Mouse (Mus musculus) heart, adult 18-20 months (tissue): Measurements from ENCODE around the gene R3hdm2. TPM values are rescaled to one million over a fixed set of nuclear protein-coding genes. Genes with fewer than 3 reads are reported as not detected.

Experiments used
- DNase-seq, 2 experiments: peaks; one replicate each; pipeline ENCODE4 v3.0.0; 2021 to 2022; ENCODE audit warnings: mixed read lengths in 1 of 2
- total RNA-seq, 2 experiments: library from RNA; stranded (reverse); gene quantifications; 2 replicates each; pipeline ENCODE4 v1.2.3; 2021

R3hdm2 gene
- total RNA-seq, 2 experiments from 2014 or later, result 146 to 169 TPM

DNA sequence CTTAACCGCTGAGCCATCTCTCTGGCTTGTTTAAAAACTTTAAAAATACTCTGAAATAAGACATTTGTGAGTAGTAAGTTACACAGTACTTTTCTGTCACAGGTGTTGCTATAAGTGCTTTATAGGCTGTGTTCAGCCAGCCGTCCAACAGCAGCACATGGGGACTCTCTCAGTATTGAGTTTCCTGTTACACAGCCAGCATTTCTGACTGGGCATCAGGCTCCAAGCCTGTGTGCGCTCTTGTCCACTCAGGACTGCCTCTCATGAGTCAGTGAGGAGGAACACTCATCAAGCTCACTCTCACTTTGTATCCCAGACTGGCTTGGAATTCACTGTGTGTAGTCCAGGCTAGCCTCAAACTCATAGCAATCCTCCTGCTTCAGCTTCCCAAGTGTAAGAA is 116.0 kb downstream of the R3hdm2 start:
- no peak for DNase-seq

DNA sequence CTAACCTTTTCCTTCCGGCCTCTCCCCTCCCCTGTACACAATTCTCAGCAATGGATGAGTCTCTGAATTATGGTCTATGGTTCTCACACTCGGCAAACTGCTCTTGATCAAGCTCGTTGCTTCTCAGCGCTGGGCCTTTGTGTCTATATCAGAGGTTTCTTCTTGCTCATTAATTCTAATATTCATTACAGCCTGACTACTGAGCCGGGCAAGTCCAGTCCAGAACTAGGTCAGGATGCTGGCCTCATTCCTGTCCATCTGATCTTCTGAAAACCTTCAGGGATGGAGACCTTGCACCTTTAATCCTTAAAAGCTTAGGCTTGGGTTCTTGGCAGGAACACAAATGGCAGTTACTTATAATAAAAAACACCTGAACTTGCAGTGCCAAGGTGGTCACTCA is 119.4 kb downstream of the R3hdm2 start:
- no peak for DNase-seq

DNA sequence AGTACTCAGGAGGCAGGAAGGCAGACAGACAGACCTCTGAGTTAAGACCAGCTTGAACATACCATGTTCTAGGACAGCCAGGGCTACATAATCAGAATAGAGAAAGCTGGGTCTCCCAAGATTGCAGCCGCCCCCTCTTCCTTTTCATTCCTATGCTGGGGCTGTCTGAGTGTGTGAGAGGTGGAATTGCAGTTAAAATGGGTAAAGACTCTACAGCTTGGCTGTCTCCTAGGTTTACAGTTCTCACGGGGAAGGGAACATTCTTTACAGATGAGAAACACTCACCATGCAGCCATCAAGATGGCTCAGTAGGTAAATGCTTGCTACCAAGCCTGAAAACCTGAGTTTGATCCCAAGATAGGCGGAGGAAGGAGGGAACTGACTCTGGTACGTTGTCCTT is 119.9 kb downstream of the R3hdm2 start:
- DNase-seq, result no peak

DNA sequence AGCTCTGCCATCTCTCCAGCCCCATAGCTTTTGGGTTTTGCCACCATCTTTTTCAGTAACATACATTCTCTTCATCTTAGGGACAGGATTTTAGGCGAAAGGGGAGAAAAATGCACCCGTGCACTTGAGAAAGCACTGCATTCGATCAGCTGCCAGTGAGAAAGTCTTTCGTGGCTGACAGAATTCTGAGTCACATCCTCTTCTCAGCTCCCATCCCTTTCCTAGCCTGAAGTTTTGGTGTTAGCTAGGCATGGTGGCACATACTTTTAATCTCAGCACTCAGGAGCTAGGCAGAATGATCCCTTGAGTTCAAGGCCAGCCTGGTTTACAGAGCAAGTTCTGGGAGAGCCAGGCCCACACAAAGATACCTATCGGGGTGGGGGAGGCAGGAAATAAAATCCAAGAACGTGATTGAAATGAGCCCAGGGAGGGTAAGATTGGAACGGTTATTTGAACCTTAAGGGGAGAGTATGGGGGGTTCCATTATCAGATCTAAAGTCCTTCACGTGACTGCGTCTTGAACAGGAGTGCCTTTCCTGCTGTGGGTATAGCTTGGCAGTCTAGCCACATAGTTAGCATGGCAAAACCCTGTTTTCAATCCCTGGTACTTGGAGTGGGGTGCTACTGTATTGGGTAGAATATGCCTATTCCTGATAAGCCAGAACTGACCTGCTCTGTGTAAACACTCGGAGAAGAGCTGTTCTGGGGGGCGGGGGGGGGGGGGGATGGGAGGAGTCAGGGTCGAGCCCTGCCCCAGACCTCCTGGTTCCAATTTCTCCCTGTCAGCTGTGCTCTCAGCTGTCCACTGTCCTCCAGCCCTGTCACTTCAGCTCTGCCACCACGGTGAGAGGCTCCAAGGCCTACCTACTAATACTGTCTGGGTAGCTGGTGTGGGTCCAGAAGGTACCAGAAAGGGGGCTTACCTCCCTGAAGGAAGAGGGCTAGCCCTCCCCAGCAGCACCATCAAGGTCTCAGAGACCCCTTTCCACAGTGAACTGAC is 121.1 kb downstream of the R3hdm2 start, which contains the start of gene Stac3:
Gene Stac3 (plus strand): TSS at position 793 of the 1,000 bp plus-strand sequence.
- DNase-seq, result no peak

DNA sequence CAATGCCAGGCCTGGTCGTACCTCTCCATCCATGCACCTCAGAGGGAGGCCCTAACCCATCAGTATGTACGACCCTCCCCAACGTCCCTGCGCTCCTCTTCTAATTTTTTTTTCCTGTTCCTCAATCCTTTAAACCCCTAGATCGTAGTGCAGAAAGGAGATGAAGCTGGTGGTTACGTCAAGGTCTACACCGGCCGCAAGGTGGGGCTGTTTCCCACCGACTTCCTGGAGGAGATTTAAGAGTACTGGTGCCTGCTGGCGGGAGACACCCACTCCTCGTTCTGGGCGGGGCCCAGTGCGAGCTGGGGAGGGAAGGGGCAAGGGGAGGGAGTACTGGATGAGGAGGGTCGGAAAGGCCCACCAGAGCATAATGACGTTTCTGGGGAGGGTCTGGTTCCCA is 128.1 kb downstream of the R3hdm2 start:
- DNase-seq, result peak; percentile 47 to 69

DNA sequence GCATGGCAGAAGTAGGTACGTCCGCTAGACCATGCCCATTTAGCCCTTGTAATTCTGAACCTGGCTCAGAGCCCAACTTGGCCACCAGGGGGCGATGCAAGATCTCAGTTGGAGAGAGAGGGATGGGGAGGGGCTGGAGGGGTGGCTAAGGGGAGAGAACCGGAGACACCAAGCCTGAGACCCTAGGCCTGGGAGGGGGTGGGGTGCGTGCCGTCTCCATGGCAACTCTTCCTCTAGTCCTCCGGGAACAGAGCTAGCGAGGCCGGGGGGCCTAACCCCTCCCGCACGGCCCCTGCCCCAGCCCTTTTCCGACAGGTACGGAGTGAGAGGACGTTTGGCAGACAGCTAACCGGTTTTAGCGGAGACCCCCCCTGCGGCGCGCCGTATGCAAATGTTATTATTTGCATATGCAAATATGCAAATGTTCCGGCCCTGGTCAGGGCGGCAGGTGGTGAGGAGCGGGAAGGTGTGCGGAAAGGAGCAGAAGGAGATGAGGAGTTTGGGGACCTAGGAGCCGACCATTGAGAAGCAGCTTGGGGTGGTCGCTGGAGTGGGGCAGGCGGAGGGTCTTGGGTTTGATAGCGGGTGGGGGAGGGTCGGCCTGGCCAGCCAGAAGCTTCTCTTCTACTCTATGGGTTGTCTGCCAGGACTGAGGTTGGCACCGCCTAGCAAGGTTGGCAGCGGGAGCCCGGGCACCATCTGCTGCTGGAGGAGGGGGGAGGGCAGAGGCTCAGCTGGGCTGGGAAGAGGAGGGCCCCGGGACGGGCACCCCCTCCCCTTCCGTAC is 129.1 kb downstream of the R3hdm2 start:
- DNase-seq, result peak; percentile 76 to 90

DNA sequence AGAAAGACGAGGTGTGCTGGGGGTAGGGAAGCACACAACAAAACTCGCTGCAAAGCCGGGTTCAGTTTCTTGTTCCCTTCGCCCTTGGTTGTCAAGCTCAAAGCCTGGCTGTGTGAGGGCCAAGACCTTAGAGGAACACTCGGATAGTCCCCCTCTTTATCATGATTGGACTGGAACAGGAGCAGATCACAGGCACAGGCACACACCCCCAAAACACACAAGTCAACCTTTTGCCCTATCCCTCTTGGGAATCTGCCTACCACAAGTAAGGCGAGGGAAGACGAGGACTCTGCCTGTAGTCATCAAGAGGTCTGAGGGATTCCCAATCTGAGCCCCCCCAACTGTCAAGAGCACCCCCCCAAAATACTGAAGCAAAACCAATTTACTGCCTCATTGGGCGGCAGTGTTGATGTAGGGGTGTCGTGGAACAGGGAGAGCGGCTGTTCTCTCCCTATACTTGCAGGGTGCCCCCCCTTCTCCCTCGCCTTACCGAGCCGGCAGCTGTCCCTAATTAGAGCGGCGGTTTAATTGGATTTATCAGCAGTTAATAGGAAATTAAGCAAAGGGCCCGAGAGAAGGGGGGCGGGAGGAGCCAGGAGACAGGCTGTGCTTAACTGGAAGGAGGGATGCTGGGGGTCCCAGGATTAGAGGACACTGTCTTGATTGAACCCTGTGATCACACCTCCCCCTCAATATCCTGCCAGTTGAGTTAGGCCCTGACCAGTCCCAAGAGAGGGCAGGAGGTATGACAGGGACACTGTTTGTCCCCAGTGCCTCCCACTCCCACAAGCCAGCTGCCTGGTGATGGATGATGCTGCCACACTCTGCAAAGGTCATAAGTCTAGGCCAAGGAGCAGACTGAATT is 129.9 kb downstream of the R3hdm2 start:
- DNase-seq, result no peak

DNA sequence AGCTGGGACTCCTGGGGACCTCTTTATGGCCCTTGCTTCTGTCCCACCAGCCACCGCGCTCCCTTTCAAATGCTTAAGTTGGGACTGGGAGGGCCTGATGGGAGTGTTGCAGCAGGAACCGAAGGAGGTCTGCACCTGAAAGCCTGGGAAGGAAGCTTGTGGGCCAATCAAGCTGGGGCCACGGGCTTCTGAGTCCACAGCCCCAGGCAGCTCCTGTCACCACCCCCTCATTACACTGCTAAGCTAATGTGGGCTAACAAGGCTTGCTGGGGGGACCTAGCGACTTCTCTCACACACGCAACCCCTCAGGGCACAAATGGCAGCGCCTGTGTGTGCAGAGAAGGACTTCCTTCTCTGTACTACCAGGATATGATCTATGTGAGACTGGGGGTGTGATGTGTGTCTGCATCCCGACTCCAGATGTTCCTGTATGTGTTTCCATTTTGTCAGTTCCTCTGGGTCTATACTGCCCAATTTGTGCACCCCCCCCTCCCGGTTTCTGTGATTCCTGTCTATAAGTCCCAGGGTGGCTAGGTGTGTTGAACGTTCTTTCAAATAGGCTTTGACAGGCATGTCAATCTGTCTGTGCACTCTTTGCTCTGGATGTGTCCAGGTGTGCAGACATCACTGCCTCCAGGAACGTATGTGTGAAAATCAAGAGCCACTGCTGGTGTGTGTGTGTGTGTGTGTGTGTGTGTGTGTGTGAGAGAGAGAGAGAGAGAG is 130.9 kb downstream of the R3hdm2 start:
- no peak for DNase-seq

DNA sequence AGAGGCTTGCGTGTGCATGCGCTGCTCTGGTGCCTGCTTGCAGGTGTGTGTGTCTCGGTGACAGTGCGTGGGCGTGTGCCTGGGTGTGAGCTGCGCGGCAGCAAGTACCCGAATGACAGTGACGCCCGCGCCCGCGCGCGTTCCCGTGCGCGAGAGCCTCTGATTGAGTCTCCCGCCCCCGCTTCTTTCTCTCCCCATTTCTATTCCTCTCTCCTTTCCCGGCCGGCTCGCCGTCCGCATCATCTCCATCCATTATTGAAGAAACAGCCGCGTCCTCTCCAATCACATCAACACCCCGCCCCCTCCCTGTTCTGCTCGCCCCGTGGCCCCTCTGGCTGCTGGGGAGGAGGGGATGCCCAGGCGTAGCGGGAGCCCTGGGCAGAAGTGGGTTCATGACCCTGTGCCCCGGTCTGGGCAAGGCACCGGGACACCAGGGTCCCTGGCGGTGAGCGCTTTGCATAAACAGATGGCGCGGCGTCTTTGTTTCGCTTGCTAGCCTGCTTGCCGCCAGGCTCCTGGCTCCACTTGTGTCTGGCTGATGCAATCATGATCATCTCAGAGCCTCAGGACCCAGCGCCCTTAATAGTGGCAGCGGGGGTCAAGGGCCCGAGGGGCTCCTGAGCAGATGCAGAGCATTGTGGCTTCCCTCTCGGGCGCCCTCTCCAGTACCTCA is 131.6 kb downstream of the R3hdm2 start:
- DNase-seq, result no peak

DNA sequence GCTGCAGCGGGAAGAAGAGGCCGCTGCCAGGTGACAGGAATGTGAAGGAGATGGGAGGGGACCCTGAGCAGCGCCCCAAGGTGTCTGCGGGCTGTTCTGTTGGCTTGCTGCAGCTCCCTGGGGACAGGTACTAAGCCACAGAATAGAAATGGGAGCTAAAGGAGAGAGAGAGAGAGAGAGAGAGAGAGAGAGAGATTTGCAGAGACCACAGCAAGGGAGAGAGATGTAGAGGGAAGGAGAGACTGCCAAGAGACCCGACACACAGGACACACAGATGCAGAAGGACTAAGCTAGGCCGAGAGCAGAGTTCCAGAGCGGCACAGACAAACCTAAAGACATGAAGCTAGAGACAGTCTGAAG is 132.2 kb downstream of the R3hdm2 start:
- no peak for DNase-seq

DNA sequence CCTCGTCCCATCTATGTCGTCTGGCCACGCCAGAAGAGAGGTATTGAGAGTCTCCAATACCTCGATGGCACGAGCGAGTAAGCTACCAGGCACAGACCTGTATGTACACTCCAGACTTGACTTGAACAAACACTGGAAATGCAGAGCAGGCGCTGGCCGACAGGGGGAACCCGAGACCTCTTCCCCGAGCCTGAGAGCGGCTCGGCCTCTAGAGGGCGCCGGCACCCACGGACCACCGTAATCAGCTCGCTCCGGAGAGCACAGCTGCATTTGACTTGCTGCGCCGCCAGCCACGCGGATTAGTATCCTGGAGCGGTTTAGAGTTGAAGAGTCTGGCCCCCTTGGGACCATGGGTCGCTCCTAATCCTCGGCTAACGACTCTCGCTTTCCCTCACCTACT is 132.7 kb downstream of the R3hdm2 start:
- peak; percentile 92 to 98 for DNase-seq

DNA sequence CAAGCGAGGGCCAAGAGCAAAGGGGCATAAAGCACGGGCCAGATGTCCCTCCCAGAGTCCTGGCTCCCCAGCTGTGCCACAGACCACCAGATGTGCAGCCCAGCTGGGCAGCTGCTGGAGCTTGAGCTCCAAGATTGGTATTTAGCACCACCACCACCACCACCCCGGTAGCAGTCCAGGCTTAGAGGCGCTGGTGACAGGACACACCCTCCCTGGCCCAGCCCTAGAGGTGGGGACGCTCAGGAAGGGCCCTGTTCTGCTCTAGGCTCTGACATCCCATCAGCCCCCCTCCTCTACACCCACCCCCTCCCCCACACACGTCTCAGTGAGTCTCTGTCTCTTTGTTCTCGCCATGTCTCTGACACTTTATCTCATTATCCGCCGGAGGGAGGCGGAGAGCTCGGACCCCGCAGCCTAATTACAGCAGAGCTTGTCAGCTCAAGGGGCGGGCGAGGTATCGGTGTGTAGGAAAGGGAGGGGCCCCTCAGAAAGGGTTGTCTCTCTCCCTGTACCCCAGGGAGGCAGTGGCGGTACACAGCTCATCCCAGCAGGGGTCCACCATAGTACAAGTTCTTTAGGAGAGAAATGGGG is 133.5 kb downstream of the R3hdm2 start:
- no peak for DNase-seq

DNA sequence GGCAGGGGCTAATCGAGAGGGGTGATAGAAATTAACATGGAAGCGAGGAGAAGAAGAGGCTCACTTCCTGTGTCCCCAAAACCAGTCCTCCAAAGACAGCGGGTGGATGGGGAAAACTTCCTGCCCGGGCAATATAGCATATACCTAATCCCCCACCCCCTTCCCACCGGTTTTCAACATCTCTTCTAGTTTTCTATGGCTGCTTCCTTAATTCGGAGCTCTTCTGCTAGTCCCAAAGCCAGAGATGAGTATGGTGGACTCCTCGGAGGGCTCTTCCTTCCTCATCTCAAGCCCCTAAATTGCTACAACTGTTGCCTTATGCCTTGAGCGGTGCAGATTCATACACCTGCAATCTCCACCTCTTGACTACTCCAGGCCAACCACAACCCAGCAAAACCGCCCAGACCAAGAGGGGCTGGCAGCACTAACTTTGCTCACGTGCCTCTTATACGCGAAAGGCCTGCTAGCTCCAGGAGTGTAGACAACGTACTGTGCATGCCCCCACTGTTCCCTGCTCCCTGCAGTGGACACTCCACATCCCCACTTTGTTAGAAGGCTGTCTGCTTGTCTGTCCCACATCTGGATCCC is 134.1 kb downstream of the R3hdm2 start:
- DNase-seq, result no peak

DNA sequence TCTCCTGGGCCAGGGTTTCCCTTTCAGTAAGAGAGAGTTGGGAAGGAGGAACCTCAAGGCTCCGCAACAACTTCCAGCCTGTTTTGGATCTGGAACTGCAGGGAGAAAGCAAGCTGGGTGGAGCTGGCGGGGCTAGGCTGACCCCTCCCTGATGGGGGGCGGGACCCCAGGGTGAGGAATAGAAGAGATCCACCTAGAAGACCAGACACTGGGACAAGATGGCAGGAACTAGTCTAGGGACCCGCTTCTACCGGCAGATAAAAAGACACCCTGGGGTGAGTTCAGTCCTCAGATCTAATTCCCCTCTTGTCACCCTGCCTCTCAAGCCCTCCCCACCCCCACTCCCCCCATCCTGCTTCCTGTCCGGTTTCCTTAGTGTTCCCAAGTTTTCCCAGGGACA is 134.6 kb downstream of the R3hdm2 start, which contains the start of gene Ndufa4l2:
Gene Ndufa4l2 (plus strand): TSS at position 204 of the 400 bp plus-strand sequence.
- DNase-seq, result peak; percentile 81 to 82

DNA sequence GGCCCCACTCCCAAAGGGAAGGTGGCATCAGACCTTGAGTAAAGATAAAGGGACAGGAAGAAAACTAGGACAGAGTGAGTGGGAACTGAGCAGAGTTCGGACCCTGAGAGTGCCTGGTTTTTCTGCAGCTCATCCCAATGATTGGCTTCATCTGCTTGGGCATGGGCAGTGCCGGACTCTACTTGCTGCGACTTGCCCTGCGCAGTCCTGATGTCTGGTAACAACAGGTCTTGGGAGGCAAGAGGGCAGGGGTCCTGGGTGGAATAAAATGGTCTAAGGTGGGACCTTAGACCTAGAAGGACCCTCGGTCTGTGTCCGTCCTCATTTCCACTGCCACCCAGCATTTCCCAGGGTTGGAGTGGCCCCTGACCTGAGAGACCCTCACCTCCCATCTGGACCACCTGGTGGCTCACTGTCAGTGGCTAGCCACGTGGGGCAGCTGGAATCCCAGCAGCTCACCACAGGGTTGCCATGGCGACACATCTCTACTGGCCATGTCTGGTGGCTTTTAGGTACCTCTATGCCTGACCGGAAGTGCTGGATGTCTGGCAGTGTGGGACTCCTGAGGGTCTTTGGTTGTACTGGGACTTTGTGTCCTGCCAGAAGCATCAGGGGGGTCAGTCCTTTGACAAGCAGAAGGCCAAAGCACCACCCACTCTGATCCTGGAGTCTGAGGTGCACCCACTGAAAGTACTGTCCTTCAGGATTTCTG is 135.3 kb downstream of the R3hdm2 start:
- no peak for DNase-seq

DNA sequence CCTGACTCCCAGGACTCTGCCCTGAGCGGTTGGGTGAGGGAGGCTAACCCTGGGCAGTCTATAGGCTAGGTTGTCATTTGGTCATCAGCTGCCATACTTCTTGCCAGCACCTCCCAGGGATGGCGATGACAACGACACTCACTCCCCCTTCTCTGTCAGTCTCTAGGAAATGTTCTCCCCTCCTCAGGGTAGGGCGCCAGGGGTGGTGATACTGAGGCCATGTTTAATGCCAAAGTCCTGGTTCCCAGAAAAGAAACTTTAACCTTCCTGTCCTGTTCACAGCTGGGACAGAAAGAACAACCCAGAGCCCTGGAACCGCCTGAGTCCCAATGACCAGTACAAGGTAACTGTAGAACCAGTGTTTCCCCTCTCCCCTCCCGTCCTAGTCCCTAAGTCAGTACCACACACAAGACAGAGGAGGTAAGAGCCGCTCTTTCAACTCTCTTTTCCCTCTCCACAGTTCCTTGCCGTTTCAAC is 135.9 kb downstream of the R3hdm2 start:
- no peak for DNase-seq

DNA sequence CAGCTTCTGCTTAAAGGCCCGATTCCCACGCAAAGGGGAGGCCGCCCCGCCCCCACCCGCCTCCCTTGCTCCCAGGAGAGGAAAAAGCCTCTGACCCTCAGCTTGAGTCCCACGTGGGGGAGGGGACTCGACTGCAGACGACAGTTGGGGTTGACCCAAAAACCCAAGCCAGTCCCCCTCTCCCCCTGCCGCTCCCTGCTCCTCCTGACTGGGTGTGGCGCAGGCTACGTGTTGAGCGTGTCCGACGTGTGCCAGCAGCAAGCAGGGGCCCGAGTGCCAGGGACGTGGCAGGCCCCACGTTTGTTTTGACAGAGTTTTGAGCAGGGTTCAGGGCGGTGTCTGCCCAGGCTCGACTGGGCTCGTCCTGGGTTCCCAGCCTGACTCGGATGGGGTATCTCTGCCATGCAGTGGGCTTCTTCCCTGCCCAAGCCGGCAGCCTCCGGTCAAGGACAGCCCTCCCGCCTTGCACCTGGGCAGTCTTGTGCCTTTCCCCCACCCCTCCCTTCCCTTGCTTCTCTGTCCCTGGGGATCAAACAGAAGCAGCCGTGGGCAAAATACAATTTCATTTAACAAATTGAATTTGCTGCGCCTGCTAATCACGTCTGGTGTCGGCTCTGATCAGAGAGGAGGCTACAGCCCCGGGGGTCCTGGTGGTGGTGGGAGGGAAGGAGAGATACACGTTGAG is 136.6 kb downstream of the R3hdm2 start:
- DNase-seq, result peak; percentile 65

DNA sequence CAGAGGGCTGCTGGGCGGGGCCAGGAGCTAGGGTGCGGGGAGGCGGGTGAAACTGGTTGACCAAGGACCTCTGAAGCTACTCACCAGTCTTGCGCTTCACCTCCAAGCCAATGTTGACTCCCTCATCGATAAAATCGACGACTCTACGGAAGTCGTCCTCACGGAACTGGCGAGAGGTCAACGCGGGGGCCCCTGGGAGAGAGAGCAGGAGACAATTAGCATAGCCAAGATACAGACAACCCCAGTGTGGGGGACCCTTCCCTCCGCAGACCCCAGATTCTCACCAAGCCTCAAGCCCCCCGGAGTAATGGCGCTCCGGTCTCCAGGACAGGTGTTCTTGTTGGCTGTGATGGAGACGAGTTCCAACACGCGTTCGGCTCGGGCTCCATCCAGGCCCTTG is 137.8 kb downstream of the R3hdm2 start:
- DNase-seq, result no peak
